ENCODE assay signal across 27 mouse cellular contexts in the genomic region with DNA sequence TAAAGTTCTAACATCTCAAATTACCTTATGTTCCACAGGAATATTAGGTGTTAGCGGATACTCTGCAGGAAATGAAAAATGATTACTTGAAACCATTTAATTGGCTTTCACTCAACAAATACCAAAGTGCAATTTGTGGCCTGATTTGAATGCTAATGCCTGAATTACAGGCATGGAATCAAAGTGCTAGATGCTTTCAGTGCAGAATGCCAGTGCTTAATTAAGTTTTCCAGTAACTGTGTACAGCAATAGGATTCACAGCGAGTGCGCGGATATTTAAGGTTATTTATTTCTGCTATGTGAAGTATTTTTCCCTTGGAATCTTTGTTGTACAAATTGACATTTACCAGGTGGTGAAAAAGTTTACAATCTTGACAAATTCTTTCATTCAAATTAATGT.
"Had no signal": no experiment of that assay in that cellular context is flagged by ENCODE, and none has a peak within 500 bp of the region (broad histone marks: within the 10 kb centered on the region; RNA-seq: fewer than 3 reads in every experiment).

No protein-coding gene starts in this region.

- H3K9ac ChIP-seq: heart, embryonic 12.5 days; hindbrain, embryonic 12.5 days; hindbrain, embryonic 15.5 days; intestine, embryonic 15.5 days; limb, embryonic 12.5 days; liver, embryonic 13.5 days; liver, embryonic 15.5 days had no signal

- H3K27ac ChIP-seq: gastrocnemius, adult 2 months; heart, embryonic 10.5 days; hindbrain, embryonic 10.5 days; hindbrain, embryonic 12.5 days; hindbrain, embryonic 15.5 days; intestine, embryonic 15.5 days; layer of hippocampus, adult 2 months; left cerebral cortex, adult 2 months; limb, embryonic 10.5 days; limb, embryonic 12.5 days; liver, embryonic 13.5 days; liver, embryonic 15.5 days had no signal

- DNase-seq: gastrocnemius, adult 2 months; gastrocnemius, postnatal 10 days; gastrocnemius, postnatal 25 days; heart, adult 18-20 months; heart, postnatal 10 days; heart, postnatal 4 days; kidney, adult 18-20 months; kidney, adult 8-10 months; kidney, postnatal 10 days; kidney, postnatal 25 days; kidney, postnatal 4 days; liver; liver, embryonic 13.5 days had no signal

- ATAC-seq: inflammation-experienced regulatory T-cells, adult 6 months; intestine, embryonic 15.5 days; intestine, postnatal 0 days had no signal

- H3K36me3 ChIP-seq: heart, embryonic 10.5 days; heart, embryonic 12.5 days; hindbrain, embryonic 10.5 days; hindbrain, embryonic 12.5 days; hindbrain, embryonic 15.5 days; intestine, embryonic 15.5 days; limb, embryonic 10.5 days; limb, embryonic 12.5 days; liver, embryonic 13.5 days; liver, embryonic 15.5 days had no signal

- H3K4me2 ChIP-seq: heart, embryonic 12.5 days; hindbrain, embryonic 12.5 days; hindbrain, embryonic 15.5 days; intestine, embryonic 15.5 days; limb, embryonic 12.5 days; liver, embryonic 11.5 days; liver, embryonic 13.5 days; liver, embryonic 15.5 days had no signal

- H3K4me1 ChIP-seq: heart, embryonic 10.5 days; heart, embryonic 12.5 days; hindbrain, embryonic 10.5 days; hindbrain, embryonic 12.5 days; hindbrain, embryonic 15.5 days; intestine, embryonic 15.5 days; limb, embryonic 10.5 days; limb, embryonic 12.5 days; liver, embryonic 13.5 days; liver, embryonic 15.5 days had no signal

- H3K4me3 ChIP-seq: gastrocnemius, adult 2 months; heart, embryonic 10.5 days; heart, embryonic 12.5 days; hindbrain, embryonic 10.5 days; hindbrain, embryonic 12.5 days; hindbrain, embryonic 15.5 days; intestine, embryonic 15.5 days; layer of hippocampus, adult 2 months; left cerebral cortex, adult 2 months; limb, embryonic 10.5 days; limb, embryonic 12.5 days; liver, embryonic 13.5 days; liver, embryonic 15.5 days had no signal

- H3K27me3 ChIP-seq: heart, embryonic 12.5 days; hindbrain, embryonic 12.5 days; hindbrain, embryonic 15.5 days; intestine, embryonic 15.5 days; limb, embryonic 12.5 days; liver, embryonic 13.5 days; liver, embryonic 15.5 days had no signal

- H3K9me3 ChIP-seq: heart, embryonic 10.5 days; heart, embryonic 12.5 days; hindbrain, embryonic 10.5 days; hindbrain, embryonic 12.5 days; hindbrain, embryonic 15.5 days; intestine, embryonic 15.5 days; limb, embryonic 10.5 days; limb, embryonic 12.5 days; liver, embryonic 13.5 days; liver, embryonic 15.5 days had no signal
